Mouse (Mus musculus) liver, adult (tissue): ENCODE measurements around the gene Trdn.

Experiments used
- GATA4 ChIP-seq: IDR thresholded peaks from 2 replicates; pipeline ENCODE4 v1.6.1; 2014; ENCODE audit warnings: mild to moderate bottlenecking, low read length; ENCODE audit not compliant: insufficient replicate concordance

Gene Trdn

GRCm38 (mm10) chr10:33080254-33080653, at the start of gene Trdn:
Gene Trdn, plus strand, starts transcription at chr10:33080554.
- TF ChIP-seq GATA4 = no peak

GRCm38 (mm10) chr10:33060771-33061170, 19.6 kb upstream of the Trdn start:
- no peak for TF ChIP-seq GATA4

GRCm38 (mm10) chr10:33065566-33065965, 14.8 kb upstream of the Trdn start:
- no peak for TF ChIP-seq GATA4

DNA sequence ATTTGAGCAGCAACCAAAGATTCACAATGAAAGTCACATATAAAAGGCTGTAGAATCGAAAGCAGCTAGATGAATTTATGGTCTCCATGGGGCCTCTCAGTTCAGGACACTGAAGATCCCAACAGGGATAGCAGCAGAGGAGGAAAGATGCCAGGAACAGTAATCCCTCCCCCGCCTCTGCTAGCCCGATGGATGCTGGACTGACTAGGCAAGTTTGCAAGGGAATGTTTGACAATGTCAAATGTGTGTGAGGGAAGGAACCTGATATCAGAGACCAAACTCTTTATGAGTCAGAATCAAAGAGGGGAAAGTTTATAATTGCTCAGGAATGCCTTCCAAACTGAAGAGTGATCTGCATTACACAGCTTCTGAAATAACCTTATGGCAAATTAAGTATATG, 7.2 kb upstream of the Trdn start:
- TF ChIP-seq GATA4 = no peak

DNA sequence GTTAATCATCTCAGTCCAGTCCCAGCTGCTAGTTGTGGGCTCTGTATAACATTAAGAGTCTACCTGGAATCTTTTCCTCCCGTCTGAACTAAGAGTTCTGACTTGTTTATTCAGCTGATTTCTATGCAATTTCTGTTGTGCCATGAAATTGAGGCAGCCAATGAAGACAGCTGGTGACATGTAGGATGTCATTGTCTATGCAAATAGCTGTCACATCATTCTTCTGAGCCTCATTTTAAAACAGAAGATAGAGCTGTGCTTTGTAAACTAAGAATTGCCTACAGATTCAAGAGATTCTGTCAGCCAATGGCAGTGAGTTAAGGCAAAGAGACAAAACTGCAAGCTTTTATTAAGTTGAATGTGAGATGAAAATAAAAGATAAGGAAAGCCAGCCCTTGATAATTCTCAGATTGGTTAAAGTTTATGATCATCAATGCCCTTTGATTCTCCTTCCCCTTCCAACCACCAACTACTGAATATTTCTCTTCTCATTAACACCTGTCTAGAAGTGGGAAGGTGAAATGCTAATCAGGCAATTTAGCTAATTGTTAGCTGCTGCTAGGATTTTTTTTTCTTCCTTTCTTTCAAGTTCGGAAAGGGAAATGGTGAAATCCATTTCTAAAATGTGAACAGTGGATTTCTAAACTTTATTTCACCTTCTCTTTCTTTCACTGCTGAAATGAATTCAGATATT, 1.9 kb downstream of the Trdn start:
- TF ChIP-seq GATA4 = no peak

GRCm38 (mm10) chr10:33082961-33083626, 2.7 kb downstream of the Trdn start:
- no peak for TF ChIP-seq GATA4

DNA sequence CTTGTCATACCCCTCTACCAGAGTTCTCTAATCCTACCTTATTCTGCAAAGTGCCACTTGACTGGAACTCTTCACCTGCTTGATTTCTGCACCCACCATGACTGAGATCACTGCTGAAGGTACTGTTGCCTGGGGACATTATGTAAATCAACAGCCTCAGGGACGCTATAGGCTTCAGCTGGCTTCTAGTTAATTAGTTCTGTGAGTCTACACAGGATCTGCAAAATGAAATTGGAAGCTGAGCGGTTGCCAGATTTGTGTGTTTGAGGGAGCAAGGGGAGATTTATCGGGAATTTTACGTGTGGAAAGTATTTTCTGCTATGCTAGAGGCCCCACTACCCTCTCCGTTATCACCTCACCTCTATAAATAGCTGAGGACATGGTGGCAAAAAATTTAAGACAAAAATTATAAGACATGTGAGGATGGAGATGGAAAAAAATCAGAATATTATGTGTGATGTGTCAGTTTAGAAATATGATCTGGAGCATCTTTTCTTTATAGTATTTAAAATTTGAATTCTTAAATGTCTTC, 3.3 kb downstream of the Trdn start:
- no peak for TF ChIP-seq GATA4

DNA sequence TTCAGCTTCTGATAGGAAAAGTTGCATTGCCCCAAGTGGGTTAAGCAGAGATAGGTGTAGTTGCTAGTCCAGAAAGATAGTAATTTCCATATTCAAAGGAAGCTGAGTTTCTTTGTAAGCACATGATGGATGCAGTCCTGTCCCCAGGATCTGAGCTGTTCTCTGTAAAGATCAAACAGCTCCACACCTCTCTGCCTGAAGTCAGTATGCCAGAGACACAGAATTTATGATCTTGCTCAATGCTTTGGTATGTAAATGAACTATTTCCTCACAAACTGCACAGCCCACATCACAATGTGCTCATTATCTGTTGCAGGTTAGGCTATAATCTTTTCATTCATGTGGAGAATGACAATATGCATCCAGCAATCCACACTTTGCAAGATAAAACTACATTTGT, 8.0 kb downstream of the Trdn start:
- TF ChIP-seq GATA4 = no peak

DNA sequence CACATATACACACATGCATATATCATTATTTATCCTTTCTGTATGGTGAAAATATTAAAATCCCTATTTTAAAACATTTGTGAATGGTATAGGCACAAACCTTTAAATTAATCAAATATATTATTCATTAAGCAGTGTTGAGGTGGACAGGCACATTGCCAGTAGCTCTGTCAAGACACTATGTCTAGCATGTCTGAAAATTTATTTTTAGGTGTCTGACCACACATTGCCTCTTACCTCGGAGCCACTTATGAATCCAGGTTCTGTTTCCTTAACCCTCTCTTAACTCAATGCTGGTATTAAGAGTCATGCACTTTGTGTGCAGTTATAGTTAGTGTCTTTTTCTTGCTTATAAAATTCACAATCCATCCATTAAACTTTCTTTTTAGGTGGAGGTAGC, 12.0 kb downstream of the Trdn start:
- no peak for TF ChIP-seq GATA4

GRCm38 (mm10) chr10:33107942-33108341, 27.6 kb downstream of the Trdn start:
- no peak for TF ChIP-seq GATA4

- TF ChIP-seq GATA4 = no peak
These were observed 42.7 kb downstream of the Trdn start for GRCm38 (mm10) chr10:33123028-33123427.

DNA sequence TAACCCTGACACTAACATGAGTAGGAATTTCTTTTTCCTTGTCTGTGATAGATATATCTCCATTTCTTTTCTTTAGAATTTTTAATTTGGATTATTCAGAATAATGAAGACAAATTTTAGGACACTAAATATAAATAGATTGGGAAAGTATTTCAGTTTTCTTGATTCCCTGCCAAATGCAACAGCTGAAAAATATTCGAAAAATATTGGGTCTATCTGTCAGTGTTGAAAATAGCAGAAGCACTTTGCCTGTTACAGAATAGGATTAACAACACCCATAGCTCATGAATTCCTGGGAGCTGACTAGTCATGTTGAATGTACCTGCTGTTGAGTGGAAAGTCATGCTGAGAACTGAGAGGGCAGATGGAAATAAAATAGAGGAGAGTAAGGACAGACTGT, 64.6 kb downstream of the Trdn start:
- no peak for TF ChIP-seq GATA4

DNA sequence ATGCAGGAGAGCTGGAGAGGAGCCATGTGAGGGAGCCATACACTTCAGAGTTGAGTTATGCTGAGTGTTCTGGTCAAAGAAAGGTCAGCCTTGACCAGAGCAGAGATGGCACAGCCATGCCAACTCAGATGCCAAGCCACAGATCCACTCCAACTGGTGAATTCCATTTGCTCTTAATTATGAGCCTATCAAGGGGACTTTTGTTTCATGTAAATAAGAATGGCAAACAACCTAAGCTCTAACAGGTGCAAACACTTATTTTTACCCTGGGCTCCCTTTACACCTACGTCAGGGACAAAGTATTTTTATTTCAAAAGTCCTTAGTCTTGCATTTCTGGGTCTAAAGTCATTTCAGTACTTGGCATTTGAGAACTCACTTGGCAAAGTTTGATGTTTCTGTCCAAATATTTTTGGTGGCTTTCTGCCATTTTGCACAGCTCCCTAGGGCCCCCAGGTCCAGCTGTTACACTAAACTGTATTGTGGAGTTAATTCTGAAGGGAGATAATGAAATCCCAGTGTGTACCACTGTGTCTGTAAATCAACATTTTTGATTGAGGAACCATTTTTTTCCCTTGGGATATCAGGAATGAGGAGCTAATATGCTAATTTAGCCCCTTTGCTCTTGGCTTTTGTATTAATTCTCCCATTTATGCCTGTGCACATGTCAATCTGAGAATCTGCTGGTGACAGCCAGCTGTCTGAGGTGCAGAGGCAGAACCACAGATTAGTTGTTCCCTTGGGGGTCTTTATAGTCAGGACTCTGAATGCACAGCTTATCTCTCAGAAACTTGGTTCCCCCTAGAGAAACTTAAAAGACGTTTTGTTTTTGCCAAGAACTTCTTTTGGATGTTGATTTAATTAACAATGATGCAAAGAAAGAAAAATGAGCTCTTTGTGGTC, 99.6 kb downstream of the Trdn start:
- TF ChIP-seq GATA4 = no peak

GRCm38 (mm10) chr10:33189031-33189430, 108.7 kb downstream of the Trdn start:
- TF ChIP-seq GATA4 = no peak

DNA sequence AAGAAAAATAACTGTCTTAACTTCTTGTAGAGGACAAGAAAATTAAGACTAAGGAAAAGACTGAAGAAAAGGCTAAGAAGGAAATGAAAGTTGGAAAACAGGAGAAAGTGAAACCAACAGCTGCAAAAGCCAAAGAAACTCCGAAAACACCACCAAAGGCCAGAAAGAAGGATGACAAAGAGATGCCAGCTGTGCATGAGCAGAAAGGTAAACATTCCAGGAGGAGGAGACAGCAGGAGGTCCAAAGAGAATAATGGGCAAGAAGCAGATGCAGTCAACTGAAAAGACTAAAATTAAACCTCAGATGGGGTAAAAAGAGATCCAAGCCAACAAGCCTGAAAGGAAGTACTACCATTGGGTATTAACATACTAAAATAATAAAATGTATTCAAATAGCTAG, 115.6 kb downstream of the Trdn start:
- no peak for TF ChIP-seq GATA4

DNA sequence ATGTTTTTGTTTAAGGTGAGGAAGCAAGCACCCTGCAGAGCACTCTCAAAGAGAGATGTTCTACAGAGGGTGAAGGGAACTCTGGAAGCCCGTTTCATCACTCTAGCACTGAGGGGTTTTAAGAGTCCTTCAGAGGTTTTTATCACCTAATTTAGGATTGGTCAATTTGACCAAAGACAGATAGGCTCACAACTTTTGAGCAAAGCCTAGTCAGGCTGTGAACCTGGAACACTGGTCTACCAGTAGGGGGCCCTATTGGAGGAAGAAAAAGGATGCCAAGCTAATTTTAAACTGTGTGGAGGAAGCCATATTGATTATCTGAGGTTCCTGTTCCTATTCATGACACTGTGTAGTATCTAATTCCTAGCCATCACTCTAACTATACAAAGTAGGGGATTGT, 117.9 kb downstream of the Trdn start:
- TF ChIP-seq GATA4 = no peak
